In the genomic region with DNA sequence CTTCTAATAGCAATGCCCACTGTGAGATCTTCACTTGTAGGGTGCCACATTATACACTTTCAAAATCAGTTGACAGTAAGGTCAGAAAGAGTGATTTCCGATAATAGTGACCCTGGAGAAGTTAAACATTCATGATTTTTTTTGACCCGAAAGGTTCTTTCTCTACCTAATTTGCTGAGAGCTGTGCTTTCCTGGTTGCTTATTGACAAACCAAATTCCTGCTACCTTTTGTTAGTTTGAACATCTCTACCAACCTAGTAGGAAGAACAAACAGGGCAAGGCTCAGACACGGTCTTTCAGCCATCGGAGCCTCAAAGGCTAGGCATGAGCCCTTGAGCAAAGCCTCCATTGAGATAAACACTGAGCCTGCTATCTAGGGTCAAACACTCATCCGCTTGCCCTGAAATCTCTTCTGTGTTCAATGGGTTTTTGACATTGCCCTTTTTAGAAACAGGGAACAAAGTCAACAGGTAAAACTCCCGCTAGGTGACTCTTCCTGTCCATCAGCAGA, we compare ENCODE assay signal across 9 mouse cellular contexts.
"Had no signal": no experiment of that assay in that cellular context is flagged by ENCODE, and none has a peak within 500 bp of the region (broad histone marks: within the 10 kb centered on the region; RNA-seq: fewer than 3 reads in every experiment).

No protein-coding gene starts in this region.

- H3K9ac ChIP-seq: limb, embryonic 15.5 days; midbrain, embryonic 12.5 days; neural tube, embryonic 13.5 days had no signal

- H3K27ac ChIP-seq: hindbrain, postnatal 0 days; kidney, postnatal 0 days; limb, embryonic 15.5 days; midbrain, embryonic 12.5 days; neural tube, embryonic 13.5 days had no signal

- H3K4me2 ChIP-seq: limb, embryonic 15.5 days; midbrain, embryonic 12.5 days; neural tube, embryonic 13.5 days had no signal

- H3K27me3 ChIP-seq: limb, embryonic 15.5 days; neural tube, embryonic 13.5 days had no signal

- H3K9me3 ChIP-seq: limb, embryonic 15.5 days; midbrain, embryonic 12.5 days; neural tube, embryonic 13.5 days had no signal

- H3K4me3 ChIP-seq: limb, embryonic 15.5 days; midbrain, embryonic 12.5 days; neural tube, embryonic 13.5 days had no signal

- DNase-seq: kidney, adult 11 months; retina, postnatal 1 day; thymus, postnatal 4 days had no signal

- H3K4me1 ChIP-seq: limb, embryonic 15.5 days; midbrain, embryonic 12.5 days; neural tube, embryonic 13.5 days had no signal

- ATAC-seq: hindbrain, postnatal 0 days; midbrain, embryonic 16.5 days had no signal
